In genomic region chr9:114934231-114934630, GRCm38 (mm10) we compare ENCODE assay signal across 8 mouse cellular contexts. TPM values are rescaled to one million over a fixed set of nuclear protein-coding genes. Genes with fewer than 3 reads are reported as not detected.
A peak's percentile ranks its signal among the peaks of the same experiment; 100 is the strongest.
DNase-seq lines count a peak whose midpoint lies in the region; ATAC-seq lines count a peak whose summit lies in the region.

No protein-coding gene starts in this region.

- H3K4me2 ChIP-seq in forebrain, embryonic 14.5 days (ENCODE audit: low read length), result peak overlapping the region; percentile 97
- H3K4me2 ChIP-seq in liver, embryonic 13.5 days, result peak overlapping the region; percentile 93

- peaks cover 6% of the 10 kb centered on the region for H3K4me1 ChIP-seq in forebrain, embryonic 14.5 days (ENCODE audit: control insufficient read depth, insufficient read depth, low read length)
- H3K4me1 ChIP-seq in liver, embryonic 13.5 days (replicated peaks), result peaks cover 28% of the 10 kb centered on the region

- H3K36me3 ChIP-seq in forebrain, embryonic 14.5 days (ENCODE audit: control insufficient read depth, insufficient read depth, low read length), result no peaks in the 10 kb centered on the region
- no peaks in the 10 kb centered on the region for H3K36me3 ChIP-seq in liver, embryonic 13.5 days
- no peaks in the 10 kb centered on the region for H3K36me3 ChIP-seq in splenic B cell, adult 2 months (ENCODE audit: control insufficient read depth, insufficient read depth, low read length, poor library complexity, severe bottlenecking)

- peak overlapping the region; percentile 73; the same call in 1 of the 2 replicates for H3K4me3 ChIP-seq in forebrain, embryonic 14.5 days (ENCODE audit: low read depth, low read length)
- H3K4me3 ChIP-seq in liver, embryonic 13.5 days (replicated peaks), result peak overlapping the region; percentile 75

- H3K9me3 ChIP-seq in forebrain, embryonic 14.5 days (replicated peaks; ENCODE audit: control insufficient read depth, low read length), result no peaks in the 10 kb centered on the region
- no peaks in the 10 kb centered on the region for H3K9me3 ChIP-seq in liver, embryonic 13.5 days (replicated peaks)

- no peak overlapping the region for H3K27ac ChIP-seq in forebrain, embryonic 14.5 days (ENCODE audit: low read depth, low read length)
- no peak overlapping the region for H3K27ac ChIP-seq in liver, embryonic 13.5 days

- H3K27me3 ChIP-seq in forebrain, embryonic 14.5 days (replicated peaks; ENCODE audit: control insufficient read depth, insufficient read depth, low read length), result no peaks in the 10 kb centered on the region
- H3K27me3 ChIP-seq in liver, embryonic 13.5 days, result no peaks in the 10 kb centered on the region
- no peaks in the 10 kb centered on the region for H3K27me3 ChIP-seq in splenic B cell, adult 2 months (ENCODE audit: control insufficient read depth, insufficient read depth, low read length, poor library complexity, severe bottlenecking)

- DNase-seq in embryo, embryonic 11 days, result peak; percentile 37
- DNase-seq in embryo, embryonic 10.5 days (ENCODE audit: low spot score), result no peak
- DNase-seq in forebrain, embryonic 14.5 days (ENCODE audit: low spot score), result no peak
- DNase-seq in liver, embryonic 13.5 days, result no peak
- peak; percentile 48 for DNase-seq in splenic B cell, adult 2 months (ENCODE audit: low read depth, low spot score)
- DNase-seq in adrenal gland, postnatal 25 days, result no peak
- DNase-seq in frontal cortex, adult 2 months (ENCODE audit: extremely low spot score in 1 of 2, low spot score in 1 of 2), result no peak

- H3K9ac ChIP-seq in forebrain, embryonic 14.5 days (ENCODE audit: low read length), result no peak overlapping the region
- 0 out of 2 replicates have a peak overlapping the region, but pooled peaks have one; percentile 76 for H3K9ac ChIP-seq in liver, embryonic 13.5 days

- peak; percentile 63 for ATAC-seq in CD4-positive, CD25-positive, alpha-beta regulatory T cell, adult 4 months
- no peak; the same call in 1 of the 2 replicates for ATAC-seq in forebrain, embryonic 14.5 days
- no peak for ATAC-seq in liver, embryonic 13.5 days (ENCODE audit: low read depth)

- WGBS in forebrain, embryonic 14.5 days, result 67% methylated on average over 11 of the region's 11 CpGs
- WGBS in liver, embryonic 13.5 days (ENCODE audit: insufficient replicate concordance), result 51% methylated on average over 11 of the region's 11 CpGs

RNA-seq across cellular contexts. Expression of gene Gpd1l, which starts 0.4 kb away (rescaled TPM):
- polyA plus RNA-seq in CD4-positive, CD25-positive, alpha-beta regulatory T cell, adult 4 months (2017; shearing (Covaris generic)), result 10 to 100 TPM; 17.5 to 26.8 TPM
- polyA plus RNA-seq in forebrain, embryonic 14.5 days (2014; fragmentation: Nextera tagmentation; extraction: Ambion mirVana), result 10.6 and 14.1 TPM in 2 replicates
- 7.2 and 8.5 TPM in 2 replicates for polyA plus RNA-seq in liver, embryonic 13.5 days (2015; fragmentation: Nextera tagmentation; extraction: Ambion mirVana)
- 43.4 and 61.7 TPM in 2 replicates for total RNA-seq in adrenal gland, postnatal 25 days (2021)
- polyA plus RNA-seq in frontal cortex, adult 2 months (2012; rRNA removed), result 59.7 and 61.4 TPM in 2 replicates

RNA-seq across cellular contexts. Expression of gene Osbpl10, which starts 44.1 kb away (rescaled TPM):
- not detected for polyA plus RNA-seq in CD4-positive, CD25-positive, alpha-beta regulatory T cell, adult 4 months (2017; shearing (Covaris generic))
- 1.4 and 1.7 TPM in 2 replicates for polyA plus RNA-seq in forebrain, embryonic 14.5 days (2014; fragmentation: Nextera tagmentation; extraction: Ambion mirVana)
- polyA plus RNA-seq in liver, embryonic 13.5 days (2015; fragmentation: Nextera tagmentation; extraction: Ambion mirVana), result 0.23 and 0.32 TPM in 2 replicates
- 5.3 and 7.7 TPM in 2 replicates for total RNA-seq in adrenal gland, postnatal 25 days (2021)
- 17.6 and 18.7 TPM in 2 replicates for polyA plus RNA-seq in frontal cortex, adult 2 months (2012; rRNA removed)

RNA-seq across cellular contexts. Expression of gene Rps27rt, which starts 48.3 kb away (rescaled TPM):
- 1,000 to 10,000 TPM; 2,534 to 6,238 TPM for polyA plus RNA-seq in CD4-positive, CD25-positive, alpha-beta regulatory T cell, adult 4 months (2017; shearing (Covaris generic))
- 270 and 313 TPM in 2 replicates for polyA plus RNA-seq in forebrain, embryonic 14.5 days (2014; fragmentation: Nextera tagmentation; extraction: Ambion mirVana)
- polyA plus RNA-seq in liver, embryonic 13.5 days (2015; fragmentation: Nextera tagmentation; extraction: Ambion mirVana), result 242 and 274 TPM in 2 replicates
- 41.2 and 182 TPM in 2 replicates for total RNA-seq in adrenal gland, postnatal 25 days (2021)
- polyA plus RNA-seq in frontal cortex, adult 2 months (2012; rRNA removed), result 44.6 and 57.4 TPM in 2 replicates

Comparison
In these comparisons a context has a peak if more than half of its experiments do, and no peak if none do; other contexts are left out.
1. DNase-seq: peak in embryo, embryonic 11 days (single experiment) and splenic B cell, adult 2 months (single experiment); none in embryo, embryonic 10.5 days (single experiment), forebrain, embryonic 14.5 days (single experiment), liver, embryonic 13.5 days (single experiment), adrenal gland, postnatal 25 days (single experiment) and frontal cortex, adult 2 months (0 of 2).